Mouse (Mus musculus): Measurements from ENCODE around the gene Sec11a.

DNA sequence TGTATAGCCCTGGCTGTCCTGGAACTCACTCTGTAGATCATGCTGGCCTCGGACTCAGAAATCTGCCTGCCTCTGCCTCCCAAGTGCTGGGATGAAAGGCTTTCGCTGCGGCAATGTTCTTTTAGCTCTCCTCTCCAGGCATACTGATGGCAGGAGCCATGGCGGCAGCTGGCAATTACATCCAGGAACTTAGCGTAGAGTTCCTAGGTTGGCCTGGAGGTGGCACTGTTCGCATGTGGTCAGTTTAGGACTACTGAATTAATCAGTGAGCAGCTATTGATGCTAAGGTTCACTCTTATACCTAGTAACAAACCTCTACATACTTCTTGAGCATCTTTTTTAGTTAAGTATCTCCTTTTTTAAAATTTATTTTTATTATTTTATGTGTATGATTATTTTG lies 90.4 kb downstream of the Sec11a start:
- TF ChIP-seq MAFK (IDR thresholded peaks at IDR 0.05; ENCODE audit: insufficient read depth, low read depth, low read length) (no peak), CHD2 (IDR thresholded peaks at IDR 0.05; ENCODE audit: low read depth, low read length) (no peak)
